Mouse (Mus musculus): ENCODE data around the gene Shroom1.

Shroom1 gene

DNA sequence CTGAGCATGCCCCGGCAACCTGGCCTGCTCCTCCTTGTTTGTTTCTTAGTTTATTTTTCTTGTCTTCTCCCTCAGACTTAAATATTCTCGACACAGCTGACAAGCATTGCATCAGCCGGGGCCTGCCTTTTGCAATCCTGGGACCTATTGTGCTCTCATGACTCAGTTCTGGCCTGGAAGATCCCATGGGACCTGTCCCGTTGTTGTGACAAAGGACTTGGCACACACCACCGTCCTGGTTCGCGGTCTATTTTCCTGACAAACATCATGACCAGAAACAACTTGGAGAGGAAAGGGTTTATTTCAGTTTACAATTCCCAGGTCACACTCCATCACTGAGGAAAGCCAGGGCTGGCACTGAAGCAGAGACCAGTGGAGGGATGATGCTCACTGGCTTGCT is 51.1 kb downstream of the Shroom1 start:
- no peak for DNase-seq (ENCODE audit: low read depth in 1 of 2, low spot score in 2 of 2)

DNA sequence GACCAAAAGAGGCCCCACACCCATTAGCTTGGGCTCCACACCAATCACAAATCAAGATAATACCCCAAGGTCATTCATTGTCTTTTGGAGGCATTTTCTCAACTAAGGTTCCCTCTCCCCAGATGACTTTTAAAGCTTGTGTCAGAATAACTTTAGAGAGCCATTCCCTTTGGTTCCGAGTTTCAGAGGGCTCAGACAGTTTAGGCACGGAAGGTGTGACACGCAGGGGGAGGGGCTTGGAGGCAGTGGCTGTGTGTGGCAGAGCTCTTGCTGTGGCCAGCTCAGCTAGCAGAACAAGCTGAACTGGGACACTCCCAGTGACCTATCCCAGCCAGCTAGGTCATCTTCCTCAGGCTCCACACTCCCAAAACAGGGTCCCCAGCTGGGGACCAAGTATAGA is 51.6 kb downstream of the Shroom1 start:
- DNase-seq (ENCODE audit: low read depth in 1 of 2, low spot score in 2 of 2): no peak

DNA sequence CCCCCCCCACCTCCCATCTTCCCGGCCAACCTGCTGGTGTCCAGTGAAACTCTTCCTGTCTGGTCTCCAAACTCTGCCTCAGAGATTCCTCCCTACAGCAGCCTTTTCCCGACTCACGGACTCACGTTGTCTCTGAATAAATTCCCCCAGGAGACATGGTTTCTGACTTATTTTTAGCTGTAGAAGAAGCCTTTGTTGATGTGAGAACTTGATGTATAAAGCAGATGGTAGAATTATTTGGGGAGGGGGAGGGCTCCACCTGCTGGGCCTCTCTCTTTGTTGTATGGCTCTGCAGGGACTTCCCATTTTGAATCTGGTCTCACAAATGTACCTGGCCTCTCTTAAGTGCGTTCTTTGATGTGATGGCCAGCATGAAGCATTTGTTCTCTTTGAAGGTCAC is 53.3 kb downstream of the Shroom1 start:
- DNase-seq (ENCODE audit: low read depth in 1 of 2, low spot score in 2 of 2): no peak

DNA sequence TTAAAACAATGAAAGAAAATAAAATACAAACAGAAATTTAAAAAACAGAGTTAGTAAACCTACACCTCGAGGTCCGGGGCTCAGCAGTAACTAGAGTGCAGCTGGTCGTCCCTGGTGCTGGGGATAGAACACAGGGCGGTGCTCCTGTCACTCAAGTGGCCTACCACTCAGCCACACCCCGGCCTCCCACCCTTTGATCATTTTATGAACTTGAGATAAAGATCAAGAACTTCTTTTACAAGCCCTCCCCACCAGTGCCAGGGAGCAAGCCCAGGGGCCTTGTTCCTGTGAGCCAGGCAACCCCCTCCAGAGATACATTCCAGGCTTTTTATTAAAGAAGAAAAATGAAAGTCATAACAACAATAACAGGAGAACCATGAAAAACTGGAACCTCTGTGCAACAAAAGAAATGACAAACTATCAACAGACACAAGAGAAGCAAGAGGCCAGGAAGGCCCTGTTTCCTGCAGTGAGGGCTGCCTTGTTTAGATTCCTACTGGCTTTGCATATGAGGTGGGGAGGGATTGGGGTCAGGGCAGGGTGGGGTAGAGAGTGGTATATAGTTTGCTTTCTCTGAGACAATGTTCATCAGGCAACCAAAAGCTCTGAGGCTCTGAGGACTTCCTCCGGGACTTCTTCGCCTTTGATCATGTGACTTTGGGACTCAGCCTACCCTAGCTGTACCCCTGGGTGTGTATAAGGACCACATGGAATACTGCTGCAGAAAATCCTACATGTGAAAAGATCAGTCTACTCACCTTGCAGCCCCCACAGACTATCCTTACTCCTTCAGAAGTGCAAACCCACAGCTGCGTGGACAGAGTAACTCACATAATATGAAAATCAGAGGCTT is 60.0 kb downstream of the Shroom1 start:
- DNase-seq (ENCODE audit: low read depth in 1 of 2, low spot score in 2 of 2): no peak
